Mouse (Mus musculus) CH12.LX (cell line): ENCODE results near the gene Creb3. TPM values are rescaled to one million over a fixed set of nuclear protein-coding genes. Genes with fewer than 3 reads are reported as not detected.
A peak's percentile ranks its signal among the peaks of the same experiment; 100 is the strongest.

Experiments
- DNase-seq: peaks from one replicate; pipeline ENCODE4 v3.0.0-alpha.2; 2013; ENCODE audit errors: extremely low read depth
- H3K27ac ChIP-seq: 2 replicates; pipeline ENCODE4 v1.5.1; 2012; ENCODE audit warnings: low read depth, mild to moderate bottlenecking, control low read depth, moderate library complexity; ENCODE audit not compliant: insufficient read depth
- H3K27me3 ChIP-seq: replicated peaks from 2 replicates; pipeline ENCODE3; 2012; ENCODE audit warnings: inconsistent platforms
- H3K36me3 ChIP-seq, 2 experiments: replicated peaks in 1 of 2; 2 replicates each; pipeline versions ENCODE3 to v1.6.1; 2012; ENCODE audit warnings: inconsistent platforms in 1 of 2, low read length in 1 of 2, mild to moderate bottlenecking in 1 of 2, mixed read lengths in 1 of 2, moderate library complexity in 1 of 2; ENCODE audit not compliant: control insufficient read depth in 1 of 2, insufficient read depth in 1 of 2
- H3K4me1 ChIP-seq, 2 experiments: 2 replicates each; pipeline ENCODE4 v1.6.1; 2012; ENCODE audit warnings: inconsistent platforms in 1 of 2, moderate library complexity in 1 of 2; ENCODE audit not compliant: insufficient read depth in 2 of 2, control insufficient read depth in 1 of 2
- H3K4me2 ChIP-seq: 2 replicates; pipeline ENCODE4 v1.6.1; 2012; ENCODE audit warnings: low read depth, mild to moderate bottlenecking, control low read depth; ENCODE audit not compliant: poor library complexity, insufficient read depth, severe bottlenecking
- H3K4me3 ChIP-seq, 3 experiments: fragments of 150-350 bp in 1 of 3; sonication (generic) in 1 of 3; replicated peaks in 1 of 3; 2 replicates each; pipeline versions ENCODE3 to v1.5.1; 2011 to 2012; ENCODE audit warnings: low read depth in 2 of 3, low read length in 2 of 3, mild to moderate bottlenecking in 2 of 3, moderate library complexity in 2 of 3, control low read depth in 1 of 3, improper control_type of control experiment in 1 of 3, inconsistent platforms in 1 of 3, mixed read lengths in 1 of 3; ENCODE audit not compliant: poor library complexity in 1 of 3
- H3K79me2 ChIP-seq: replicated peaks from 2 replicates; pipeline ENCODE4 v1.6.1; 2012; ENCODE audit warnings: mild to moderate bottlenecking, moderate library complexity; ENCODE audit not compliant: control insufficient read depth, poor library complexity, insufficient read depth, severe bottlenecking; ENCODE audit errors: extremely low read depth
- H3K9ac ChIP-seq: 2 replicates; pipeline ENCODE4 v1.6.1; 2012; ENCODE audit warnings: low read depth, mild to moderate bottlenecking, control low read depth, moderate library complexity; ENCODE audit not compliant: insufficient read depth
- H3K9me3 ChIP-seq: replicated peaks from 2 replicates; pipeline ENCODE3; 2012; ENCODE audit warnings: low read length, inconsistent platforms, mixed read lengths
- CHD1 ChIP-seq: IDR thresholded peaks from 2 replicates; pipeline ENCODE4 v1.6.1; 2012; ENCODE audit warnings: low read depth, low read length, improper control_type of control experiment, inconsistent platforms
- CHD2 ChIP-seq: IDR thresholded peaks from 2 replicates; pipeline ENCODE4 v1.6.1; 2011; ENCODE audit warnings: low read length, improper control_type of control experiment
- ETS1 ChIP-seq: conservative IDR thresholded peaks from 2 replicates; pipeline ENCODE4 v1.6.1; 2012; ENCODE audit warnings: low read depth, mild to moderate bottlenecking, inconsistent platforms, low read length, improper control_type of control experiment, moderate library complexity
- GABPA ChIP-seq: IDR thresholded peaks from 2 replicates; pipeline ENCODE4 v1.6.1; 2012; ENCODE audit warnings: low read depth, low read length, improper control_type of control experiment, inconsistent platforms; ENCODE audit not compliant: insufficient replicate concordance
- HCFC1 ChIP-seq: IDR thresholded peaks from 2 replicates; pipeline ENCODE4 v1.6.1; 2012; ENCODE audit warnings: low read depth, mild to moderate bottlenecking, inconsistent platforms, low read length, improper control_type of control experiment
- IRF4 ChIP-seq: IDR thresholded peaks from 2 replicates; pipeline ENCODE4 v1.6.1; 2014; ENCODE audit warnings: low read depth, mild to moderate bottlenecking, inconsistent platforms, low read length, improper control_type of control experiment
- JUN ChIP-seq: IDR thresholded peaks from 2 replicates; pipeline ENCODE4 v1.6.1; 2011; ENCODE audit warnings: low read depth, mild to moderate bottlenecking, low read length, improper control_type of control experiment, moderate library complexity; ENCODE audit not compliant: insufficient read depth
- MAX ChIP-seq: IDR thresholded peaks from 2 replicates; pipeline ENCODE4 v1.6.1; 2011; ENCODE audit warnings: low read length, improper control_type of control experiment
- MYC ChIP-seq: IDR thresholded peaks from 2 replicates; pipeline ENCODE4 v1.6.1; 2011; ENCODE audit warnings: low read depth, mild to moderate bottlenecking, improper control_type of control experiment, low read length
- NELFE ChIP-seq: IDR thresholded peaks from 2 replicates; pipeline ENCODE4 v1.6.1; 2011; ENCODE audit warnings: low read depth, low read length, improper control_type of control experiment
- PAX5 ChIP-seq: IDR thresholded peaks from 2 replicates; pipeline ENCODE4 v1.6.1; 2012; ENCODE audit warnings: low read length, inconsistent platforms, mixed read lengths
- POLR2A ChIP-seq: IDR thresholded peaks from 2 replicates; pipeline ENCODE4 v1.6.1; 2011; ENCODE audit warnings: low read depth, mild to moderate bottlenecking, improper control_type of control experiment, low read length
- POLR2AphosphoS2 ChIP-seq: IDR thresholded peaks from 2 replicates; pipeline ENCODE4 v1.6.1; 2011; ENCODE audit warnings: low read depth, low read length, improper control_type of control experiment
- RCOR1 ChIP-seq: conservative IDR thresholded peaks from 2 replicates; pipeline ENCODE4 v1.6.1; 2012; ENCODE audit warnings: low read depth, mild to moderate bottlenecking, inconsistent platforms, low read length, improper control_type of control experiment
- SIN3A ChIP-seq: IDR thresholded peaks from 2 replicates; pipeline ENCODE4 v1.6.1; 2012; ENCODE audit warnings: low read length, improper control_type of control experiment, inconsistent platforms
- SMC3 ChIP-seq: IDR thresholded peaks from 2 replicates; pipeline ENCODE4 v1.6.1; 2011; ENCODE audit warnings: low read depth, low read length, improper control_type of control experiment
- TBP ChIP-seq: conservative IDR thresholded peaks from 2 replicates; pipeline ENCODE4 v1.6.1; 2011; ENCODE audit warnings: low read depth, low read length, improper control_type of control experiment
- TCF12 ChIP-seq: IDR thresholded peaks from 2 replicates; pipeline ENCODE4 v1.6.1; 2014; ENCODE audit warnings: low read depth, mild to moderate bottlenecking, inconsistent platforms, low read length, improper control_type of control experiment
- USF1 ChIP-seq: IDR thresholded peaks from 2 replicates; pipeline ENCODE4 v1.6.1; 2014; ENCODE audit warnings: low read depth, mild to moderate bottlenecking, inconsistent platforms, low read length, improper control_type of control experiment
- USF2 ChIP-seq: conservative IDR thresholded peaks from 2 replicates; pipeline ENCODE4 v1.6.1; 2011; ENCODE audit warnings: low read depth, low read length, improper control_type of control experiment
- ZMIZ1 ChIP-seq: IDR thresholded peaks from 2 replicates; pipeline ENCODE4 v1.6.1; 2012; ENCODE audit warnings: low read depth, mild to moderate bottlenecking, inconsistent platforms, low read length, improper control_type of control experiment
- dilution Hi-C: fragments of 300-500 bp; cut with MboI; formaldehyde crosslinking; loops from 2 replicates; pipeline ENCODE4 v1.14.3; 2020; ENCODE audit warnings: low sequenced_read_pairs; ENCODE audit not compliant: extremely low pct_unique_long_range_greater_than_20kb, extremely low pct_ligation_motif_present
- in situ Hi-C: fragments of 300-500 bp; cut with MboI; formaldehyde crosslinking; loops from 3 replicates; pipeline ENCODE4 v1.14.3; 2019; ENCODE audit warnings: low sequenced_read_pairs, low pct_ligation_motif_present, low pct_unique_long_range_greater_than_20kb, mixed read lengths
- polyA plus RNA-seq: library from polyadenylated mRNA; unstranded; fragments of >175 nt; gene quantifications from 2 replicates; pipeline ENCODE4 v1.2.1, GENCODE M21; 2012; ENCODE audit warnings: low read depth; ENCODE audit not compliant: insufficient read length
- total RNA-seq, 2 experiments: library from RNA; depleted of rRNA; stranded (reverse); fragments of 300-350 nt in 1 of 2; fragments of >200 nt in 1 of 2; gene quantifications; 2 replicates each; pipeline ENCODE4 v1.2.3; 2012 to 2014

Gene Creb3
- total and polyA plus RNA-seq, 3 experiments = 26.1 to 33.1 (median 32.9) TPM

GRCm38 (mm10) chr4:43561997-43562768 is at the start of gene Creb3, which contains the start of gene Tln1 (continued):
- TF ChIP-seq NELFE = peak; percentile 80

- H3K27me3 ChIP-seq = peaks cover 84% of the 10 kb centered on the region
- in situ Hi-C loops = no loop called here
- no peak for DNase-seq
Measured at GRCm38 (mm10) chr4:43512653-43513052, 49.5 kb upstream of the Creb3 start.

DNA sequence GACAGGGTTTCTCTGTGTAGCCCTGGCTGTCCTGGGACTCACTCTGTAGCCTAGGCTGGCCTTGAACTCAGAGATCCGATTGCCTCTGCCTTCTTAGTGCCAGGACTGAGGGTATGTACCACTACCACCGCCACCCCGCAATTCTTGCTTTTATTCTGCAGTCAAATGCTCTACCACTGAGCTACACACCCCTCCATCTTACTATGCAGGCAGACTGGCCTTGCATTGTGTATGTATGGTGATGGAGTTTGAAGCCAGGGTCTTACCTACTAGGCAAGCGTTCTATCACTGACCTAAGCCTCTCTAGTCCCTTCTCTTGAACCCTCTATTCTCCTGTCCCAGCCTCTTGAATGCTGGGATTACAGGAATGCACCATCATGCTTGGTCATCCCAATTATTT is 48.8 kb upstream of the Creb3 start:
- in situ Hi-C loops = no loop called here
- DNase-seq = no peak

More at GRCm38 (mm10) chr4:43512653-43513052, 49.5 kb upstream of the Creb3 start:
- H3K4me3 ChIP-seq = no peak overlapping the region
- no peaks in the 10 kb centered on the region for H3K79me2 ChIP-seq
- H3K36me3 ChIP-seq = no peaks in the 10 kb centered on the region
- no peaks in the 10 kb centered on the region for H3K9me3 ChIP-seq
- H3K4me1 ChIP-seq = no peaks in the 10 kb centered on the region
- TF ChIP-seq IRF4 (no peak), JUN (no peak), GABPA (no peak), POLR2A (no peak), TCF12 (no peak), SMC3 (no peak), ZMIZ1 (no peak)
- no peak overlapping the region for H3K27ac ChIP-seq
- dilution Hi-C loops = no loop called here
- H3K9ac ChIP-seq = no peak overlapping the region
- no peak overlapping the region for H3K4me2 ChIP-seq

More for the DNA sequence above, 48.8 kb upstream of the Creb3 start:
- no peak overlapping the region for H3K27ac ChIP-seq
- no peak overlapping the region for H3K9ac ChIP-seq
- peaks cover 85% of the 10 kb centered on the region for H3K27me3 ChIP-seq
- no peaks in the 10 kb centered on the region for H3K9me3 ChIP-seq
- H3K79me2 ChIP-seq = no peaks in the 10 kb centered on the region
- no peaks in the 10 kb centered on the region for H3K36me3 ChIP-seq
- TF ChIP-seq ETS1 (no peak), GABPA (no peak), MYC (no peak), CHD1 (no peak), SIN3A (no peak), USF1 (no peak), ZMIZ1 (no peak), JUN (no peak), HCFC1 (no peak), POLR2AphosphoS2 (no peak), TBP (no peak), USF2 (no peak), PAX5 (no peak), MAX (no peak), SMC3 (no peak), RCOR1 (no peak), CHD2 (no peak), NELFE (no peak)
- H3K4me1 ChIP-seq = no peaks in the 10 kb centered on the region
- H3K4me3 ChIP-seq = no peak overlapping the region
- no peak overlapping the region for H3K4me2 ChIP-seq
- dilution Hi-C loops = no loop called here
